Mouse (Mus musculus) CH12F3 (cell line): ENCODE measurements around the gene Hcrtr1.

Source experiments
- in situ Hi-C: fragments of 300-500 bp; cut with MboI; formaldehyde crosslinking; loops from 2 replicates; pipeline ENCODE4 v1.14.3; 2020; ENCODE audit warnings: low sequenced_read_pairs

Hcrtr1 gene

DNA sequence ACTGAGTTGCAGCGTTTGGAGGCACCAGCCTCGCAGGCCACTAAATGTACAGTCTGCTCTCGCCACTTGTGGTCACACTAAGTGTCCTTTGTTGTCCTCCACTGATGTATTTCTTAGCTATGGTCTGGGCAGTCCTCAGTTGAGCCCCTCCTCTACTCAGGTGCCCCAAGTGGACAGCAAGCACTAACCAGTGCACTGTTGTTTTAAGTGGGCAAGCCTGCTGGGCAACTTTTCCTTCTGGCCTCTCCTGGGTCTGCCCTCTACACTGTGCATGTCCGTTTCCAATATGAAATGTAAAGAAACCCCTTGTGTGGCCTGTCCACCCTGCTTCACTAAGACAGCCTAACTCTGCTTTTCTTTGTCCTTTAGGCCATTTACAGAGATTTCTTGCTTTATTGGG, 15.0 kb downstream of the Hcrtr1 start:
- in situ Hi-C loops: no loop called here

- in situ Hi-C loops: no loop called here
Measured at GRCm38 (mm10) chr4:130123020-130123419, 16.1 kb downstream of the Hcrtr1 start.

- in situ Hi-C loops: no loop called here
Measured at GRCm38 (mm10) chr4:130121560-130121959, 17.6 kb downstream of the Hcrtr1 start.

DNA sequence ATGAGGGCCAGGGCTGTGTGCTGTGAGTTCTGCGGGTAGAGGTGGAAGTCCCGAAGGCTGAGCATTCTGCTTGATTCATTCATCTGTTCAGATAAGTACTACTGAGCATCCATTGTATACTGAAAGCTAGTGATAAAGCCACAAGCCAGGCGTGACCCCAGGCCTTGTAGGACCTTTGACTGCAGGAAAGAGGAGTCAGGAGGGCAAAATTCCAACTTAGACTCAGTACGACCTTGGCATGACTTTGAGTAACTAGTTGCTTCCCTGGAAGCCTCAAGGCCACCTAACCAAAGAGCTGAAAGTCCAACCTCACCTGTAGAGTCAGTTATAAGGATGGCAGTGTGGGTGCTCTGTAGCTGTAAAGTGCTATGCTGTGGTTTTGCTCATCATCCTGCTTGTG, 18.4 kb downstream of the Hcrtr1 start:
- in situ Hi-C loops: no loop called here

DNA sequence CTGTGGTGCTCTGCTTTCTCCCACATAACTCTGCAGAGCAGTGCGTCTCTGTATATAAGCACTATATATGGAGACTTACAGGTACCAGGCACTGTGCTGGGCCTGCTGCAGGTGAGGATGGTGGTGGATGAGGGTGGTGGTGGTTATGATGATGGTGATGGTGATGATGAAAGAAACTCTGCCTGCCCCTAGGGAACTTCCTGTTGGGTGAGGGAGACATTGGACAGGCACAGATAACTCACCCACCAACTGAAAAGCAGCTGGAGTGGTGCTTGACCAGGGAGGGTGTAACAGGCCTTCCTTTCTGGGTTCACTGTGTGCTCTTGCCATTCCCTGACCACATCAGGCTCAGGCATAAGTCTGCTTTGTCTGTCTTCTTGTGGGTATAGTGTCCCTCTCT, 26.4 kb downstream of the Hcrtr1 start:
- in situ Hi-C loops: no loop called here

GRCm38 (mm10) chr4:130112299-130112698, 26.9 kb downstream of the Hcrtr1 start:
- in situ Hi-C loops: no loop called here

DNA sequence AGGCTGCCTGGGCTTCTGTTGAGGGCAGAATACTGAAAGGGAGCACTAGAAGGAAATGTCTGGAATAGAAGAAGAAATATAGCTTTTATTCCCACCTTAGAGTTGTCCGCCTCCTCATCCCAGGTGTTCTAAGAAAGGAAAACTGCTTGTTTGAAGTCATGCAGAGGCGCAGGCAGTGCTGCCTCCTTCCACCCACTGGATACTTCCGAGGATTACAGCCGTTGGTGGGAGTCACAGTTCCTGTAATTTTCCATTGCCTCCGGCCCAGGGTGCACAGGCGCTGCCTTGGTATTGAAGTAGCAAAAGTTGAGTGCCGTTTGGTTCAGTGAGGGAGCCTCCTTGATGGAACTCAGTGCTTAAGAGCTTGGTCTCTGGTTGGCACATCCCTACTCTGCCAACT, 29.1 kb downstream of the Hcrtr1 start:
- in situ Hi-C loops: no loop called here

- in situ Hi-C loops: no loop called here
Measured at GRCm38 (mm10) chr4:130109666-130110065, 29.5 kb downstream of the Hcrtr1 start.

GRCm38 (mm10) chr4:130108929-130109328, 30.2 kb downstream of the Hcrtr1 start:
- in situ Hi-C loops: no loop called here

GRCm38 (mm10) chr4:130107444-130108131, 31.6 kb downstream of the Hcrtr1 start:
- in situ Hi-C loops: no loop called here

DNA sequence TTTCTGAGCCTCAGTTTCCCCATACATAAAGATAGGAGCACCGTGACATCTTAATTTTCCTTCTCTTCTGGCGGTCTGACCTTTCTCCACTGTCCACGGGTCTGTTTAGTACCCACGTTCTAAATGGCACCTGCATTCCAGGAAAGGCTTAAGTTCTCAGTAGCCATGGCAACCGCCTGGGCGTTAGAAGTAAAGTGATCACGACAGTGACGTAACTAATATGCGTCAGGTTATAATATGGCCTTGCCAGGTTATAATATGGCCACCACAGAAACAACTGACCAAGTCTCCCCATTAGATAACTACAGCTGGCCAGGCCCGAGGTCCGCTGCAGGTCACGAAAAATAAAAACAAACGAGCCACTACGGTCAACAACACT, 32.1 kb downstream of the Hcrtr1 start:
- in situ Hi-C loops: no loop called here

DNA sequence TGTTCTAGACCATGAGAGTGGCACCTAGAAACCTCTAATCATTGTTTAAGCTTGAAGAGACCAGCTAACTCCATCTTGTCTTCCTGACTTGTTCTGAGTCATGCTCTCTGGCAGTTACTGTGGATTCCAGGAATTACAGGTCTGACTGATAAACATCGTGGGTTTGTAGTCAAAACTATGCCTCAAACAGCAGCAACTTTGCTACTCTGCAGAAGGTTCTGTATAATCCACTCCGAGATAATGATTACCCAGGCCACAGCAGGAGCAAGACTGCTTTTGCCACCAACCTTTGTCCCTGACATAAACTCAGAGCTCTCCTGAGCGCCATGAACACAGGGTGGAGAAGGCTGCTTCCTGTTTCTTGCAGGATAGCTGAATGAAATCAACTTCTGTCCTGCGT, 34.6 kb downstream of the Hcrtr1 start:
- in situ Hi-C loops: no loop called here

- in situ Hi-C loops: no loop called here
Measured at GRCm38 (mm10) chr4:130103632-130104031, 35.5 kb downstream of the Hcrtr1 start.

GRCm38 (mm10) chr4:130102111-130102651, 37.0 kb downstream of the Hcrtr1 start, which contains the start of gene Pef1:
Gene Pef1 (plus strand): TSS chr4:130102558.
- in situ Hi-C loops: no loop called here

DNA sequence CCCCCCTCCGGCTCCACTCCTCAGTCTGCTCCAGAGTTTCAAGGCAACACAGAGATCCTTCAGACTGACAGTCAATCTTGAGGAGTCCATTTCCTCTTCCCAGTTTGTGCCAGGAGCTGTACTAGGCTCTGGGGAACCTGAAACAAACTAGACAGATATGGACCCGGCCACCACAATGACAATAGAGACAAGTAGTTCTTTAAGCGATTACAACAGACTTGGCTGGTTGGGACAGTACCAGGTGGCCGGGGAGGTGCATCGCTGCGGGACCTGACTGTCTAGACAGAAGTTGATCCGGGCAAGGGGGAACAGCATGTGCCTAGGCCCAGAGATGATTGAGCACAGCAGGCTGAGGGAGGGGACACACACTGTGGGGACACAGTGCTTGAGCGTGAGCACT, 38.0 kb downstream of the Hcrtr1 start:
- in situ Hi-C loops: no loop called here

DNA sequence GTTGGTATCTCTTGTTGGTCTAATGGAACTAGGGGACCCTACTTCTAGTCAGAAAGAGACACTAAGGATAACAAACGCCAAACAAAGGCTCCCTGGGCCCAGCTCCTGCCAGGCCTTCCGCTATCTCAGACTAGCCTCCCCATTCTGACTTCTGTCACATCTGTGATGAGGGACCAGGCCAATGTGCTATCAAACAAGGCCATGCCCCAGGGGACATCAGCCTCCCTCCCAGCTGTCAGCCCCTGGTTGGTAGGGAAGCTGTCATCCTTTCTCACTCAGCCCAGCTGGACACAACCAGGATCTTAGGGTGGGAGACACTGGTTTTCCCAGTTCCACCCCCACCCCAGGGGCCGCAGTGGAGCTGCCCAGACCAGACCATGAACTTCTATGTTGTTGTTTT, 44.0 kb downstream of the Hcrtr1 start:
- in situ Hi-C loops: loop anchor here (10.0 to 25.0 kb wide), 2 partner anchors 130 to 383 kb away; no protein-coding TSS in a partner anchor

DNA sequence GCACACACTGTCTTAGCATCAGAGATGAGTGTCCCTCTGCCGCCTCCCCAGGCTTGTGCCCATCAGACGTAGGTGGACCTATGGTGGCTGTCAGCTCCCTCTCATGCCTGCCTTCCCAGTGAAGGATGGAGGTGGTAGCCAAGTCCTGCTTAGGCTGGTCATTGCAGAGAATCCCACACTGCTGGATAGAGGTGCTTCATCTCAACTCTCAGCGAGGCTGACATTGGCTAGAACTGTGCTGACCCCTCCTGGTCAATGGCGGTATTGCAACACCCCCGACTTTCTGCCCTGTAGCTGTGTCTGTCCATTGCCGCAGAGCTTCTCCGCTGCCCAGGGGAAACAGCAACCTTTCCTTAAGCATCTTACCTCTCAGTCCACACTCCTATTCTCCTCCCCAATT, 51.9 kb downstream of the Hcrtr1 start:
- in situ Hi-C loops: loop anchor here (25.0 kb wide), 1 partner anchor 375 kb away; no protein-coding TSS in a partner anchor

DNA sequence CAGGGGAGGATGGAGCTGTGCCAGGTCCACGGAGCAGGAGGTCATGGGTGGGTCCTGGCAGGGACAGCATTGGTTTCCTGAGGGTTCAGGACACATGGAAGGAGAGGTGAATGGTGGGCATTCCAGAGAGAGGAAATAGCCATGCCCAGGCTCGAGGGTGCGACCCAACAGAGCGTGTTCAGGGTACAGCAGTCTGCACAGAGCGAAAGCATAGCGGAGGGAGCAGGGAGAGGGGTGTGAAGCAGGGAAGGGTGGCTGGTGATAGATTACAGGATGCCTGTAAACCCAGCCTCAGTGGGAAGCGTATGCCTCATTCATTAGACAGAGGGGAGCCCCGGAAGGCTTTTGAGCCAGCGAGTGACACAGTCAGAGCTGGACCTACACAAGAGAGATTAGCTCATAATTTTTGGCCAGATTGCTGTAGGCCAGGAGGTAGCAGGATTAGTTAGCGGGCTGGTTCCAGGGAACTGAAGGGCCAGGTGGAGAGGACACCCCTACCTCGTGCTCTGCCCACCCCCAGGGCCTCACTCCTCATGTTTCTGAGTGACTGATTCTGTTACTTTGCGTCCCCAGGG, 53.8 kb downstream of the Hcrtr1 start:
- in situ Hi-C loops: loop anchor here (25.0 kb wide), 1 partner anchor 373 kb away; no protein-coding TSS in a partner anchor

DNA sequence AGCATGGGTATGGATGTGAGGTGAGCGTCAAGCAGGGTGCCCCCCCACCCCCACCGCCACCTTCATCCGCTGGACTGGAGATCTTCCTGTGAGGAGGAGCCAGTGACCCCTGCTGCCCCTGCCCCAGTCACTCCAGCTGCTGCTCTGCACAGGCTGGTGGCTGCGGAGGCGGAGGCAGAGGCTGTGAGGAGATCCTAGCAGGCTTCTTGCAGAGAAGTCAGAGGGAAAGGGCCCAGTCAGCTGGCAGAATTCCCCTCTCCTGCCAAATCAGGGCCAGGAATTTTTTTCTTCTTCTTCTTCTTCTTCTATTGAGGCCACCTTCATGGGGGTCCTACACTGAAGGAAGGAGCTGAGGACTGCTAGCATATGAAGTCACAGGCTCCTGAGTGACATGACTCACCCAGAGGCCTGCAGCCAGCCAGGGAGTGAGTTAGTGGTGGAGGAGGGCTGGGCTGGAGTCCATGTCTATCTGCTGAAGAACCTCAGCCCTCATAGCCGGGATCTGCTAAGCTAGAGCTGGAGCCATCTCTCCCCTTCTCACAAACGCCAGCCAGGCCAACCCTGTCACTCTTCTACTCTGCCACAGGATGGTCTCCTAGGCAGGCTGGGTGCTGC, 54.7 kb downstream of the Hcrtr1 start:
- in situ Hi-C loops: loop anchor here (25.0 kb wide), 1 partner anchor 372 kb away; no protein-coding TSS in a partner anchor

DNA sequence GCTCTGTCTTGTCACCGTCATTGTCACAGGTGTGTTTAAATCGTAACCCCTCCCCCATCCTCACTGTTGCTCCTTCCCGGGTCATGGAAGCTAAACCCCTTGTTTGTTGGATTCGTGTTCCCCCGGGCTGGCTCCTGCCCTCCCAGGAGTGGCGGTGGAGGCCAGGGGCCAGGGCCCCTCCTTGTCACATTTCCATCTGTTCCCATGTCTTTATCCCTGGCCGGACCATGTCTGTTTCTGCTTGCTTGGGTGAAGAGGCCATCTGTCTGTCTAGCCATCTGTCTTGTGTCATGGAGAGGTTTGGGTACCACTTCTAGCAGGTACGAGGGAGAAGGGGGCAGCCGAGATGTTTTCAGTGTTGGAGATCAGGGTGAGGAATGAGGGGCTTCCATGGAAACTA, 56.9 kb downstream of the Hcrtr1 start:
- in situ Hi-C loops: loop anchor here (25.0 kb wide), 1 partner anchor 370 kb away; no protein-coding TSS in a partner anchor

- in situ Hi-C loops: loop anchor here (25.0 kb wide), 1 partner anchor 369 kb away; no protein-coding TSS in a partner anchor
Measured at GRCm38 (mm10) chr4:130081345-130082190, 57.6 kb downstream of the Hcrtr1 start.
